Mouse (Mus musculus): Measurements from ENCODE around the gene Gm9837. TPM values are rescaled to one million over a fixed set of nuclear protein-coding genes. Genes with fewer than 3 reads are reported as not detected.

Gene Gm9837
- total and polyA plus RNA-seq, 3 experiments = not detected

DNA sequence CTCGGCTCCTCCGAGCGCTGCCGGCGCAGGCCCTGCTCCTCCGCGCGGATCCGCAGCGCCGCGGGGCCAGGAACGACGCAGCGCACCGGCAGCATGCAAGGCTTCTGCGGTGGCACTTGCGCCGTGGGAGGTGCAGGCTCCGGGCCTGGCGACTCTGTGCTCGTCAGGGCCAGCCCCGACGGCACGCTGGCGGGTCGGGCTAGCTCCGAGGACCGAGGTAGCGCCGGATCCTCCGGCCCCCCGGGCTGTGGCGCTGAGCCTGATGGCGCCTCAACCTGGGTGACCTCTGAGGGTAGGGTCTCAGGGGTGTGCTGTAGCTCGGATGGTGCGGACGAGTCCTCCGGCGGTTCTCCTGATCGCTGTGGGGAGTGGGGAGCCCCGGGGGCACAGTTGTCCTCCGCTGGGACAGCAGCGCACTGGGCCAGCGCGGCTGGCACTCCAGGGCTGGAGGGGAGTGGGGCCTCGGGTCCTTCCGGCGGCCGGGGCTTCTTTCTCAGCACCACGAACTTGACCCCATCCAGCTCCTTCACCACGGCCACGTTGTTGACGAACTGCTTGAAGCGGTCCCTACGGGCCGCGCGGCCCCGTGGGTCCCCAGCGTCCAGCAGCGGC is 9.0 kb upstream of the Gm9837 start:
- Histone ChIP-seq H3K9ac (ENCODE audit: insufficient read depth, low read depth) (no peak overlapping the region), H3K4me2 (ENCODE audit: insufficient read depth, low read depth, poor library complexity, severe bottlenecking) (no peak overlapping the region), H3K27me3 (replicated peaks) (peaks cover 3% of the 10 kb centered on the region), H3K27ac (ENCODE audit: insufficient read depth, low read depth) (no peak overlapping the region), H3K4me1 (ENCODE audit: control insufficient read depth in 1 of 2, insufficient read depth in 2 of 2) (no peaks in the 10 kb centered on the region), H3K79me2 (replicated peaks; ENCODE audit: control insufficient read depth, extremely low read depth, insufficient read depth, poor library complexity, severe bottlenecking) (no peaks in the 10 kb centered on the region), H3K9me3 (replicated peaks; ENCODE audit: low read length) (peaks cover 21% of the 10 kb centered on the region), H3K4me3 (replicated peaks in 1 of 3; ENCODE audit: low read depth in 2 of 3, low read length in 2 of 3, poor library complexity in 1 of 3) (no peak overlapping the region), H3K36me3 (replicated peaks in 1 of 2; ENCODE audit: control insufficient read depth in 1 of 2, insufficient read depth in 1 of 2, low read length in 1 of 2) (peaks cover 0 to 2% of the 10 kb centered on the region in 2 experiments)
- DNase-seq (ENCODE audit: extremely low read depth) = no peak
- dilution Hi-C loops (cut with MboI; ENCODE audit: extremely low pct_ligation_motif_present, extremely low pct_unique_long_range_greater_than_20kb, low sequenced_read_pairs) (no loop called here), in situ Hi-C loops (cut with MboI; ENCODE audit: low pct_ligation_motif_present, low pct_unique_long_range_greater_than_20kb, low sequenced_read_pairs) (no loop called here)
- TF ChIP-seq E2F4 (IDR thresholded peaks at IDR 0.05; ENCODE audit: insufficient replicate concordance, low read depth, low read length) = no peak
- no peak for TF ChIP-seq HCFC1 (IDR thresholded peaks at IDR 0.05; ENCODE audit: low read depth, low read length)
- no peak for TF ChIP-seq JUN (IDR thresholded peaks at IDR 0.05; ENCODE audit: insufficient read depth, low read depth, low read length)
- TF ChIP-seq USF1 (IDR thresholded peaks at IDR 0.05; ENCODE audit: low read depth, low read length) = no peak
- no peak for TF ChIP-seq ETS1 (conservative IDR thresholded peaks at IDR 0.05; ENCODE audit: low read depth, low read length)
- no peak for TF ChIP-seq GABPA (IDR thresholded peaks at IDR 0.05; ENCODE audit: insufficient replicate concordance, low read depth, low read length)
- TF ChIP-seq SMC3 (IDR thresholded peaks at IDR 0.05; ENCODE audit: low read depth, low read length) = no peak
- no peak for TF ChIP-seq NELFE (IDR thresholded peaks at IDR 0.05; ENCODE audit: low read depth, low read length)
- TF ChIP-seq PAX5 (IDR thresholded peaks at IDR 0.05; ENCODE audit: low read length) = no peak

GRCm38 (mm10) chr11:53478383-53479170 is 8.3 kb upstream of the Gm9837 start:
- H3K27me3 ChIP-seq (replicated peaks) = peaks cover 5% of the 10 kb centered on the region
- H3K4me1 ChIP-seq (ENCODE audit: control insufficient read depth in 1 of 2, insufficient read depth in 2 of 2) = no peaks in the 10 kb centered on the region
- no peak for DNase-seq (ENCODE audit: extremely low read depth)
- H3K27ac ChIP-seq (ENCODE audit: insufficient read depth, low read depth) = no peak overlapping the region
- dilution Hi-C loops (cut with MboI; ENCODE audit: extremely low pct_ligation_motif_present, extremely low pct_unique_long_range_greater_than_20kb, low sequenced_read_pairs) (no loop called here), in situ Hi-C loops (cut with MboI; ENCODE audit: low pct_ligation_motif_present, low pct_unique_long_range_greater_than_20kb, low sequenced_read_pairs) (no loop called here)
- H3K9ac ChIP-seq (ENCODE audit: insufficient read depth, low read depth) = no peak overlapping the region
- TF ChIP-seq POLR2A (IDR thresholded peaks at IDR 0.05; ENCODE audit: low read depth, low read length) (no peak), KAT2A (IDR thresholded peaks at IDR 0.05; ENCODE audit: insufficient replicate concordance, low read length) (no peak), MXI1 (IDR thresholded peaks at IDR 0.05; ENCODE audit: low read depth, low read length) (no peak), RAD21 (IDR thresholded peaks at IDR 0.05; ENCODE audit: low read depth, low read length) (no peak), ETS1 (conservative IDR thresholded peaks at IDR 0.05; ENCODE audit: low read depth, low read length) (no peak), GABPA (IDR thresholded peaks at IDR 0.05; ENCODE audit: insufficient replicate concordance, low read depth, low read length) (no peak), SMC3 (IDR thresholded peaks at IDR 0.05; ENCODE audit: low read depth, low read length) (no peak), TBP (conservative IDR thresholded peaks at IDR 0.05; ENCODE audit: low read depth, low read length) (no peak), RCOR1 (conservative IDR thresholded peaks at IDR 0.05; ENCODE audit: low read depth, low read length) (no peak), ZNF384 (IDR thresholded peaks at IDR 0.05; ENCODE audit: low read depth, low read length) (no peak), ZMIZ1 (IDR thresholded peaks at IDR 0.05; ENCODE audit: low read depth, low read length) (no peak), ELF1 (IDR thresholded peaks at IDR 0.05; ENCODE audit: low read depth, low read length) (no peak), BHLHE40 (IDR thresholded peaks at IDR 0.05; ENCODE audit: low read depth, low read length) (no peak), JUN (IDR thresholded peaks at IDR 0.05; ENCODE audit: insufficient read depth, low read depth, low read length) (no peak), MEF2A (IDR thresholded peaks at IDR 0.05; ENCODE audit: borderline replicate concordance, low read depth, low read length) (no peak), MAX (IDR thresholded peaks at IDR 0.05; ENCODE audit: low read length) (no peak), MYC (IDR thresholded peaks at IDR 0.05; ENCODE audit: low read depth, low read length) (no peak), CHD1 (IDR thresholded peaks at IDR 0.05; ENCODE audit: low read depth, low read length) (no peak), USF2 (conservative IDR thresholded peaks at IDR 0.05; ENCODE audit: low read depth, low read length) (no peak), IRF4 (IDR thresholded peaks at IDR 0.05; ENCODE audit: low read depth, low read length) (no peak)
- no peak overlapping the region for H3K4me2 ChIP-seq (ENCODE audit: insufficient read depth, low read depth, poor library complexity, severe bottlenecking)
- peaks cover 0 to 2% of the 10 kb centered on the region in 2 experiments for H3K36me3 ChIP-seq (replicated peaks in 1 of 2; ENCODE audit: control insufficient read depth in 1 of 2, insufficient read depth in 1 of 2, low read length in 1 of 2)
- no peaks in the 10 kb centered on the region for H3K79me2 ChIP-seq (replicated peaks; ENCODE audit: control insufficient read depth, extremely low read depth, insufficient read depth, poor library complexity, severe bottlenecking)
- no peak overlapping the region for H3K4me3 ChIP-seq (replicated peaks in 1 of 3; ENCODE audit: low read depth in 2 of 3, low read length in 2 of 3, poor library complexity in 1 of 3)
- peaks cover 21% of the 10 kb centered on the region for H3K9me3 ChIP-seq (replicated peaks; ENCODE audit: low read length)

Measured in CH12.LX (cell line).